Mouse (Mus musculus) liver, embryonic 11.5 days (tissue): Measurements from ENCODE around the gene Pa2g4. TPM values are rescaled to one million over a fixed set of nuclear protein-coding genes. Genes with fewer than 3 reads are reported as not detected.

Source experiments
- ATAC-seq: fragments of 200-750 bp; cut with Nextera tagmentation; replicated peaks from 2 replicates; pipeline ENCODE4 v1.8.0; 2017; ENCODE audit warnings: moderate number of reproducible peaks, mild to moderate bottlenecking, moderate TSS enrichment, moderate library complexity; ENCODE audit not compliant: low FRiP score
- DNase-seq: peaks from one replicate; pipeline ENCODE4 v3.0.0-alpha.2; 2017; ENCODE audit warnings: low spot score
- H3K27ac ChIP-seq: fragments of 300-500 bp; sonication (generic); 2 replicates; pipeline ENCODE4 v1.5.1; 2014; ENCODE audit warnings: mild to moderate bottlenecking, low read depth, low read length, control low read depth
- H3K27me3 ChIP-seq: fragments of 300-500 bp; sonication (generic); replicated peaks from 2 replicates; pipeline ENCODE4 v1.6.1; 2014; ENCODE audit warnings: low read length, mixed read lengths; ENCODE audit not compliant: control insufficient read depth, insufficient read depth
- H3K36me3 ChIP-seq: fragments of 300-500 bp; sonication (generic); 2 replicates; pipeline ENCODE4 v1.6.1; 2014; ENCODE audit warnings: mild to moderate bottlenecking, low read length, moderate library complexity, mixed read lengths; ENCODE audit not compliant: control insufficient read depth, insufficient read depth
- H3K4me1 ChIP-seq: fragments of 300-500 bp; sonication (generic); replicated peaks from 2 replicates; pipeline ENCODE4 v1.6.1; 2014; ENCODE audit warnings: low read length, mixed read lengths; ENCODE audit not compliant: control insufficient read depth, insufficient read depth
- H3K4me2 ChIP-seq: fragments of 300-500 bp; sonication (generic); 2 replicates; pipeline ENCODE4 v1.6.1; 2014; ENCODE audit warnings: mild to moderate bottlenecking, control low read depth, moderate library complexity
- H3K4me3 ChIP-seq: fragments of 300-500 bp; sonication (generic); 2 replicates; pipeline ENCODE4 v1.5.1; 2014; ENCODE audit warnings: low read depth, low read length, control low read depth
- H3K9ac ChIP-seq: fragments of 300-500 bp; sonication (generic); 2 replicates; pipeline ENCODE4 v1.6.1; 2014; ENCODE audit warnings: low read depth, low read length, control low read depth
- H3K9me3 ChIP-seq: fragments of 300-500 bp; sonication (generic); 2 replicates; pipeline ENCODE4 v1.6.1; 2016; ENCODE audit warnings: low read length, inconsistent platforms, mixed read lengths; ENCODE audit not compliant: control insufficient read depth
- WGBS: fragments of 180-500 bp; shearing (Covaris S2); extraction: QIAGEN DNeasy Blood & Tissue Kit; methylation state at CpG from one replicate; pipeline ENCODE4 v1.1.7; 2014; 5-methylcytosine and 5-hydroxymethylcytosine counted together
- polyA plus RNA-seq: library from polyadenylated mRNA; unstranded; fragments of >200 nt; fragmentation: Nextera tagmentation; extraction: Ambion mirVana; gene quantifications from 2 replicates; pipeline ENCODE4 v1.2.1, GENCODE M21; 2014

Pa2g4 gene
- polyA plus RNA-seq, 1 experiment from 2014 or later, result 384 TPM

GRCm38 (mm10) chr10:128522351-128522750 is 43.4 kb downstream of the Pa2g4 start:
- no peak overlapping the region for H3K4me2 ChIP-seq
- peaks cover 19% of the 10 kb centered on the region for H3K4me1 ChIP-seq
- no peak overlapping the region for H3K9ac ChIP-seq
- H3K36me3 ChIP-seq, result peaks cover 7% of the 10 kb centered on the region; the same call in 1 of the 2 replicates
- 85% methylated on average over 6 of the region's 6 CpGs for WGBS
- H3K27ac ChIP-seq, result no peak overlapping the region
- H3K9me3 ChIP-seq, result no peaks in the 10 kb centered on the region
- DNase-seq, result no peak
- H3K27me3 ChIP-seq, result 0 out of 2 replicates have a peak, but pooled peaks cover 3% of the 10 kb centered on the region
- no peak for ATAC-seq
- H3K4me3 ChIP-seq, result no peak overlapping the region

- Histone ChIP-seq H3K9me3 (no peaks in the 10 kb centered on the region), H3K4me2 (no peak overlapping the region), H3K27ac (no peak overlapping the region), H3K36me3 (peaks cover 7% of the 10 kb centered on the region; the same call in 1 of the 2 replicates), H3K27me3 (0 out of 2 replicates have a peak, but pooled peaks cover 3% of the 10 kb centered on the region), H3K4me1 (peaks cover 27% of the 10 kb centered on the region), H3K4me3 (no peak overlapping the region), H3K9ac (no peak overlapping the region)
- WGBS, result 88% methylated on average over 16 of the region's 16 CpGs
- ATAC-seq (no peak), DNase-seq (no peak)
Measured at GRCm38 (mm10) chr10:128520591-128520990, 45.2 kb downstream of the Pa2g4 start.

DNA sequence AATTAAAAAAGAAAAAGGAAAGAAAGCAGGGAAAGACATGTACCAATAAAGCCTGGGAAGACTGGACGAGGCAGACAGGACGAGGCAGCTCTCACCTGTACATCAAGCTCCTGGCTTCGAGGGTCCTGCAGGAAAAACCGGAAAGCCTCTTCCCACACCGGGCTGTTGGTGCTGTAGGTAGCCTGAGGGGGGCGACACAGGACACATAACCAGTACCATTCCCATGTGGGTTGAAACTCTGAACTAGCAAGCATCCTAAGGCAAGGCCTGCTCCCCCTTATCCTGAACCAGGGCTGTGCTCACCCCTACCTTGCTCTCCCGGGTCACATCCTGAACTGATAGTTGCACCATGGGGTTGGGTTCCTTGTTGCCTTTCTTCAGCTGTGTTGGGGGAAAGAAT is 47.0 kb downstream of the Pa2g4 start:
- H3K4me2 ChIP-seq, result no peak overlapping the region
- no peaks in the 10 kb centered on the region for H3K9me3 ChIP-seq
- 0 out of 2 replicates have a peak, but pooled peaks have one; percentile 27 for ATAC-seq
- H3K9ac ChIP-seq, result no peak overlapping the region
- WGBS, result 74% methylated on average over 7 of the region's 7 CpGs
- H3K4me3 ChIP-seq, result no peak overlapping the region
- peaks cover 20% of the 10 kb centered on the region for H3K4me1 ChIP-seq
- peaks cover 9% of the 10 kb centered on the region; the same call in 1 of the 2 replicates for H3K36me3 ChIP-seq
- no peak overlapping the region for H3K27ac ChIP-seq
- no peak for DNase-seq
- no peaks in the 10 kb centered on the region for H3K27me3 ChIP-seq

- Histone ChIP-seq H3K4me2 (peak overlapping the region; percentile 48), H3K9me3 (no peaks in the 10 kb centered on the region), H3K4me1 (peaks cover 19% of the 10 kb centered on the region), H3K4me3 (peak overlapping the region; percentile 29; the same call in 1 of the 2 replicates), H3K27ac (no peak overlapping the region), H3K36me3 (peaks cover 9% of the 10 kb centered on the region; the same call in 1 of the 2 replicates), H3K27me3 (no peaks in the 10 kb centered on the region), H3K9ac (no peak overlapping the region)
- no peak for DNase-seq
- WGBS, result 20% methylated on average over 6 of the region's 6 CpGs
- peak; percentile 21; the same call in 1 of the 2 replicates for ATAC-seq
Measured at GRCm38 (mm10) chr10:128516677-128517076, 49.1 kb downstream of the Pa2g4 start.

DNA sequence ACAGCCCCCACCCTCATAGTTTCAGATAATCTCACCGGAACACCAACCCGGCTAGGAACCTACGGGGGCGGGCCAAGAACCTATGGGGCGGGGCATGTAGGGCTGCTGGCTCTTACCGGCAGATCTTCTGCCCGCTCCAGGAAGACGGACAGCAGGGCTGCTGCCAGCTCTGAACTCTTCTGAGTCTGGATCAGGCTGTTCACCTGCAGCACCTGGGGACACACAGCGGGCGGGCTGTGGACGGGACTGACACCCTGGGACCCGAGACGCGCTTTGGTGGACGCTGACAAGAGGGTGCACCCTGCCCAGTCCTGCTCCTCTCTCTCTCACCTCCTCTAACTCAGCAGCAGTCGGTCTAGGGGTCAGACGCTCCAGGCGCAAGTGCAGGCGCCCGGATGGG is 49.8 kb downstream of the Pa2g4 start:
- H3K4me1 ChIP-seq, result peaks cover 22% of the 10 kb centered on the region
- peak; percentile 61 for ATAC-seq
- H3K4me2 ChIP-seq, result peak overlapping the region; percentile 48
- H3K9ac ChIP-seq, result no peak overlapping the region; the same call in 1 of the 2 replicates
- H3K27ac ChIP-seq, result no peak overlapping the region
- DNase-seq, result no peak
- peaks cover 9% of the 10 kb centered on the region; the same call in 1 of the 2 replicates for H3K36me3 ChIP-seq
- H3K27me3 ChIP-seq, result no peaks in the 10 kb centered on the region
- 38% methylated on average over 20 of the region's 20 CpGs for WGBS
- H3K9me3 ChIP-seq, result no peaks in the 10 kb centered on the region
- H3K4me3 ChIP-seq, result peak overlapping the region; percentile 29; the same call in 1 of the 2 replicates

- WGBS, result 81% methylated on average over 4 of the region's 4 CpGs
- DNase-seq (no peak), ATAC-seq (no peak)
- H3K9ac ChIP-seq, result no peak overlapping the region
- peaks cover 11% of the 10 kb centered on the region; the same call in 1 of the 2 replicates for H3K36me3 ChIP-seq
- no peak overlapping the region for H3K4me2 ChIP-seq
- no peak overlapping the region for H3K4me3 ChIP-seq
- H3K27me3 ChIP-seq, result no peaks in the 10 kb centered on the region
- H3K9me3 ChIP-seq, result no peaks in the 10 kb centered on the region
- H3K27ac ChIP-seq, result no peak overlapping the region
- H3K4me1 ChIP-seq, result peaks cover 22% of the 10 kb centered on the region
Measured at GRCm38 (mm10) chr10:128515044-128515443, 50.7 kb downstream of the Pa2g4 start.

- H3K9me3 ChIP-seq, result no peaks in the 10 kb centered on the region
- no peak overlapping the region for H3K9ac ChIP-seq
- H3K4me3 ChIP-seq, result no peak overlapping the region
- no peak overlapping the region for H3K27ac ChIP-seq
- no peak for DNase-seq
- no peak overlapping the region for H3K4me2 ChIP-seq
- peaks cover 15% of the 10 kb centered on the region for H3K4me1 ChIP-seq
- H3K27me3 ChIP-seq, result no peaks in the 10 kb centered on the region
- H3K36me3 ChIP-seq, result peaks cover 7% of the 10 kb centered on the region
- no peak for ATAC-seq
- WGBS, result 86% methylated on average over 12 of the region's 12 CpGs
Measured at GRCm38 (mm10) chr10:128511761-128512160, 54.0 kb downstream of the Pa2g4 start.

DNA sequence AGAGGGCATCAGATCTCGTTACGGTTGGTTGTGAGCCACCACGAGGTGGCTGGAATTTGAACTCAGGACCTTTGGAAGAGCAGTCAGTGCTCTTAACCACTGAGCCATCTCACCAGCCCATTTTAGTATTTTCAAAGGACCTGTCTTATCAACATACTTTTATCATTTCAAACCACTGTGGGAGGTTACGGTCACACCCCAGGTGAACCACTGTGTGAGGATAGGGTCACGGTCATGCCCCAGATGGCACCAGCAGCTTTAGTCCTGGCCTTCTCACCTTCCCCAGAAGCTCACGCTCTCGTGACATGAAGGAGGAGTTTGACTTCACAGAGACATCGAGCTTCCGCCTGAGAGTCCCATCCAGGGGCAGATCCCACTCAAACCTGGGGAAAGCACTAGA is 54.6 kb downstream of the Pa2g4 start:
- H3K27ac ChIP-seq, result no peak overlapping the region
- peaks cover 7% of the 10 kb centered on the region for H3K36me3 ChIP-seq
- DNase-seq (no peak), ATAC-seq (0 out of 2 replicates have a peak, but pooled peaks have one; percentile 27)
- 77% methylated on average over 9 of the region's 9 CpGs for WGBS
- no peaks in the 10 kb centered on the region for H3K9me3 ChIP-seq
- no peak overlapping the region for H3K4me3 ChIP-seq
- no peak overlapping the region for H3K4me2 ChIP-seq
- no peaks in the 10 kb centered on the region for H3K27me3 ChIP-seq
- H3K9ac ChIP-seq, result no peak overlapping the region
- H3K4me1 ChIP-seq, result peaks cover 10% of the 10 kb centered on the region

DNA sequence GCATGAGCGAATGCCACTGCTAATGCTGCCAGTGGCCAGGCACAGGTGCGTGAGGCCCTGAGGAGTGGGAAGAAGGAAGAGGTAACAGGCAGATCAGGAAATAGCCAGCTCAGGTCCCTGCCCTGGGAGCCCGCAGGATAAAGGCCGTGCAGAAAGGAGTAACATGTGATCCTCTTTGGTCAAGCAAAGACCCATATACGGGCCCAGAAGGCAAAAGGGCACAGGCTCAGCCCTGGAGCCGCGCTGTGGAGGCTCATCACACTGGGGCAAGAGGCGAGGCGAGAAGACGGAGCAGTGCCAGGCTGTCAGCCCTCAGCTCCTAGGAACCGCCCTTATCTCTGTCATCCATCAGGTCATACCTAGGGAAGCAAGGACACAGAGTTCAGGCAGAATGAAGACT is 55.5 kb downstream of the Pa2g4 start:
- Histone ChIP-seq H3K9ac (no peak overlapping the region), H3K27me3 (no peaks in the 10 kb centered on the region), H3K27ac (no peak overlapping the region), H3K4me3 (no peak overlapping the region), H3K9me3 (no peaks in the 10 kb centered on the region), H3K4me1 (0 out of 2 replicates have a peak, but pooled peaks cover 3% of the 10 kb centered on the region), H3K36me3 (peaks cover 9% of the 10 kb centered on the region), H3K4me2 (no peak overlapping the region)
- ATAC-seq, result no peak
- 85% methylated on average over 11 of the region's 11 CpGs for WGBS
- DNase-seq, result no peak
